Mouse (Mus musculus): ENCODE data around the gene Gm20388.

DNA sequence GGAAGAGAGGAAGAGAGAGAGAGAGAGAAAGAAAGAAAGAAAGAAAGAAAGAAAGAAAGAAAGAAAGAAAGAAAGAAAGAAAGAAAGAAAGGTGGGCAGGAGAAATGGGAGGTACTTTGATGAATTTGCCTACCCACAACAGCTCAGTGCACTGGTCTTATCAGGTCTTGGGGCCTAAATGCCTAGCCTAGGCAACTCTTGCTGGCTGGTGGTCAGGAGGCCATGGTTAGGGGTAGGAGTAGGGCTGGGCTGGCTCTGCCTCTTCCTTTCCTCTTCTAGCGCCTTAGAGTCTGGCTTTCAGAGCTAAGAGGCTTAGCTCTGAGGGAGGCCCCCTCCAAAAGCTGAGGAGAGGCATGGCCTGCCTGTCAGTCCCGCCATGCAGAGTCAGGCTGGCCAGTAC, 713.0 kb downstream of the Gm20388 start:
- TF ChIP-seq CTCF (IDR thresholded peaks at IDR 0.05; ENCODE audit: extremely low read depth, insufficient read depth, low read length) (no peak), POLR2A (IDR thresholded peaks at IDR 0.05; ENCODE audit: extremely low read depth, insufficient read depth, low read length) (no peak)

Measured in cortical plate, adult 2 months (tissue).